Mouse (Mus musculus): Measurements from ENCODE around the gene Lclat1.
A peak's percentile ranks its signal among the peaks of the same experiment; 100 is the strongest.
"Not testable (repeated sequence)": the region's sequence is repeated elsewhere in the genome, so short reads cannot be mapped to it uniquely, and the experiment has no call there.

The Lclat1 gene

DNA sequence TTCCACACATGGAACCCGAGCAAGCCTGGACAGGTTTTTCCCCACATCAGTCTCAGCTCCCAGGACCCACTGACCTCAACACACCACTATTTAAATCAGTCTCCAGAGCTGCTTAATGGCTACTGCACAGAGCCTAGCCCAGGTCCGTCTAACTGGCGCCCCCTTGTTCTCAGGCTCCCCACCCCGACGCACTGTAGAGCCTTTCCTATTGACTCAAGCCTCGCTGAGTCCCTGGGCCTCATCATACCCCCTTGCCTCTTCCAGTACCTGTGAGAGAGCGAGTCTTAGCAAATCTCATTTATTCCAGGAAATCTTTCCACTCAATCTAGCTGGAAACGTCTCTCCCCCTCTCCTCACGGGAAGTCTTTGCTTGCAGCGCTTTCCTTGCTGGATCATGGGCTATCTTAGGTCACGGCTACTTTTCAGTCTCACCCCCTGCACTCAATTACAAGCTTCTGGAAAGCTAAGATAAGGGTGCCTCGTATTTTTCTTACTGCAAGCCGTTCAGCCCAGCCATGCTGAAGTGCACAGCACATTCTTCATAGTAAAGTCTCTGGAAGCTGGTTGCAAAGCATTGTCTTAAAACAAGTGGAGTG is 137.4 kb downstream of the Lclat1 start:
- DNase-seq = no peak

- no peak for DNase-seq
Observed at GRCm38 (mm10) chr17:73246036-73246435, 138.3 kb downstream of the Lclat1 start.

- DNase-seq = peak; percentile 79 to 87
Observed at GRCm38 (mm10) chr17:73246926-73247325, 139.1 kb downstream of the Lclat1 start.

- no peak for DNase-seq
Observed at GRCm38 (mm10) chr17:73247758-73248157, 140.0 kb downstream of the Lclat1 start.

DNA sequence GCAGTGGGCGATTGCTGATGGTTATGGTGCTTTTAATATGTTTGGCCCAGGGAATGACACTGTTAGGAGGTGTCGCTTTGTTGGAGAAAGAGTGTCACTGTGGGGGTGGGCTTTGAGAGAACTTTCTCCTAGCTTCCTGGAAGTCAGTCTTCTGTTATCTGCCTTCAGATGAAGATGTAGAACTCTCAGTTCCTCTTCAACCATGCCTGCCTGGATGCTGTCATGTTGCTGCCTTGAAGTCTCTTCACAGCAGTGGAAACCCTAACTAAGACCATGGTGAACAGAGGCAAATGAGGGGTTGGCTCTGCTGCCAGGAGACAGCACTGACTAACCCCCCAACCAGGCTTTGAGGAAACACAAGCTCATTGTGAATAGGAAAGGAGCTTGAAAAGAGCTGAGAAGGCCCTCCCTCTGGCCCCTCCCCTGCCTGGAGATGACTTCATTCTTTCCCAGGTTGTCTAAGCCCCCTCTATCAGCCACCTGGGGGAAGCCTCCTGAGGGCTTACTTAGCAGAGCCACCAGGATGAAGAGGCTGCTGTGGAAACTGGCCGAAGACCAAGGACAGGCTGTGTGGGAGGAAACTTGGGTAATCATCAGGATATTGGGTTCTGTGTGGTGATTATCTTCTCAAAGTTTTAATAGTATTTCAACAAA is 142.8 kb downstream of the Lclat1 start:
- DNase-seq = peak; percentile 67 to 69

- peak; percentile 70 to 73 for DNase-seq
Observed at GRCm38 (mm10) chr17:73251142-73251502, 143.3 kb downstream of the Lclat1 start.

DNA sequence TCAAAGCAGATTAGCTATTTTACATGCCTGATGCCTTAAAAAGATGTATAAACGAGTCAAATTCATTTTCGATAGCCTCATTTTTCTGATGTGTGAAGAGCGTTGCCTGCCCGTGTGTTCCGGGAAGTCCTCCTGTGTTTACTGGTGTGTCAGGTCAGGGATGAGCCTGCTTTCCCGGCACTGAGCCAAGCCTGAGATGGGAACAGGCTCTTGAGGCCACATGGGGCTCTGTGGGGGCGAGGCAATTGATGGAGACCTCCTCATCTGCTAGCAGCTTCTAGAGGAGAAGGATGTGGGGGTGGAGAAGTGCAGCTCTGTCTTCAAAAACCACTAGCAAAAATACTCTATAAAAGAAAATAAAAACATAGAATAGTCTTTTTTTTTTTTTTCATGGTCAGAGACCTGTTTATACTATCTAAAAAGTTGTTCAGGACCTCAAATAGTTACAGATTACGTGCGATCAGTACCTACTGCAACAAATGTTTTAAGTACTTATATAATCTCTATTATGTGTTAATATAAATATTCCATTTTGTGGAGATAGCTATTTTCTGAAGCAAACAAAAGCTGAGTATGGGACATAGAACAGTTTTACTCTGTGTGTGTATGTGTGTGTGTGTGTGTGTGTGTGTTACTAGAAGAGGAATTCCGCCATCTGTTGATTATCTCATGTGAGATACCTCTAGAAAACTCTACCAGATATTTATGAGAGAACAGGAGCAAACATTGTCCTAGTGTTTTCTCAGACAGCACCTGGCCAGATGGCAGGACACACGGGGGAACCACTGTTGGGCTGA is 144.2 kb downstream of the Lclat1 start:
- DNase-seq = no peak

GRCm38 (mm10) chr17:73253291-73253969 is 145.6 kb downstream of the Lclat1 start:
- DNase-seq = no peak

- DNase-seq = no peak
Observed at GRCm38 (mm10) chr17:73255801-73256200, 148.0 kb downstream of the Lclat1 start.

- peak; percentile 61 to 64 for DNase-seq
Observed at GRCm38 (mm10) chr17:73258620-73259019, 150.8 kb downstream of the Lclat1 start.

GRCm38 (mm10) chr17:73259258-73259657 is 151.5 kb downstream of the Lclat1 start:
- DNase-seq = not testable (repeated sequence)

DNA sequence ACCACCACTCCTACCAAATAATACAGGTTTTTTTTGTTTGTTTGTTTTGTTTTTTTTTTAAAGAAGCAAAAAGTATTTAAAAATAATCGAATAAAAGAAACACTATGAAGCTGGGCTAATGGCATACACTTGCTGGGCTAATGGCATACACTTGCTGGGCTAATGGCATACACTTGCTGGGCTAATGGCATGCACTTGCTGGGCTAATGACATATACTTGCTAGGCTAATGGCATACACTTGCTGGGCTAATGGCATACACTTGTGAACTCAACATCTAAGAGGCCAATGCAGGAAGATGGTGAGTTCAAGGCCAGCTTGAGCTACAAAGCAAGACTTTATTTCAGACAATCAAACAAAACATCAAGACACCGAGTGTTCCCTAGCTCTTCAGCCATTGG is 154.8 kb downstream of the Lclat1 start:
- no peak for DNase-seq

- peak; percentile 78 to 80 for DNase-seq
Observed at GRCm38 (mm10) chr17:73263077-73263501, 155.3 kb downstream of the Lclat1 start.

DNA sequence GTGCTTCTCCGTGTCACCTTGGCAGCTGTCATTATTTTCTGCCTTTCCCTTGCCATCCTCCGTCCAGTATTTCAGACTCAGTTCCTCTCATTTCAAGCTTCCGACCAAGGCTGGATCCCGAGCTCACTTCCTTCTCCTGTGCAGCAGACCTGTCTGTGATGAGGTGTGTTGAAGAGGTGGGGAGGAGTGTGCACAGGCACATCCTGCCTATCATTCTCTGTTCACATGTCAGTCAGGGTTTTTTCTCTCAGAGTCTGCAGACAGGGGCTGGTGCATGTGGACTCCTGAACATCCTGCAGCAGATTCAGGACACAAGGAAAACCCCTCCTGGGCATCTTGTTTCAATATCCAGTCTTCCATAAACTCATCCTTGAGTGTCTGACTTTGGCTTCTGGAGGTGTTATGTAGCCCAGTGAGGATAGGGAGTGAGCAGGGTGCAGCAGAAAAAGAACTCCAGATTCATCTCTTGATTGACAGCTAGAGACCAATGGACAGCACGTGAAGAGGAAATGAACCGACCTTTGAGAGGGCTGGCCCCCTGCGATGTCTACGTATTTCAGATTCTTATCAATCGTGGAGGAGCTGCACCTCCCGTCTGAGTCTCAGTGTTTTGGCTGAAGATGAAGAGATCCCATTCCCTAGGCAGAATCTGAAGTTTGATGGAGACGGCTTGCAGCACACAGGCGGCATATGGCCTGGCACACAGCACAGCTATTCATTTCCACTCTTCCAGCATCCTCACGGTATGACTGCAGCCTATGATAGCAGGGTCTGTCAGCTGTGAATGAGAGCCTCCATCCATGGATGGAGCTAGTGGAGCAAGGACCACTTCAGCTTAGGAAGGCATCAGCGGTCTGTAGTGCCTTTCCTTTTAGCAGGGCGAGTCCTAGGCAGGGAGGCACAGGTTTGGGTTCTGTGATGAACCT is 163.3 kb downstream of the Lclat1 start:
- peak in 1 of 2 experiments; percentile 37 for DNase-seq

DNA sequence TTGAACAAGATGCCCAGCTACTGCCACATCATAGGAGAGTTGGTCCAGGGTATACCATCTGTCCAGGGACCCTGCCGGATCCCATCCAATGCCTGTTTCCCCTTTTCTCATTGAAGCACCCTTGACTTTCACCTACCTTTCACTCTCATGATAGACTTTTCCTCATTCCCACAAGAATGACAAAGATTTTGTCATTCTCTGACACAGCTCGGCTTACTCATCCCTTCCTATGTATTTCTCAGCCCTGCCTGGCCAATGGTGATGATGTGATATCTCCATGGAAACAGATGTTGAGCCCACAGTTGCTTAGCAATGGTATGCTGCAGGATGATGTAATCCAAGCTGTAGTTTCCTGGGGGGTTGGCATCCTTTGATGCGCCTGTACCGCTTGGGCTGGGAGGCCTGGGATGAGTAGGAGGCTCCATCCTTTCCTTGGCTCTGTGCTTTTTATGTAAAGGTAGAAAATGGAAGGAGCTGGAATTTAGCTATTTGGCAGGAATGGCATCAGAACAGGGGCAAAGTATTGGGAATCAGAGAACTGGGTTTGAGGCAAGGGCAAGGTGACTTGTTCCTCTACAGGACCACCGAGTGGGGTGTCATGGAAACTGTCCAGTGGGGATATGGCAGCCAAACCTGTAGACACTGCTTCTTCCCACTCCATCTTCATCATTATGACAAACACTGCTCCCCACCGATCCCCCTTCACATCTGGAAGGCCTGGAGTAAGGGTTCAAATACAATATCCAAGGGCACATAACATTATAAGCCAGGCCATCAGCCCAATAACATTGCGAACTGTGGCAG is 164.2 kb downstream of the Lclat1 start:
- DNase-seq = no peak

DNA sequence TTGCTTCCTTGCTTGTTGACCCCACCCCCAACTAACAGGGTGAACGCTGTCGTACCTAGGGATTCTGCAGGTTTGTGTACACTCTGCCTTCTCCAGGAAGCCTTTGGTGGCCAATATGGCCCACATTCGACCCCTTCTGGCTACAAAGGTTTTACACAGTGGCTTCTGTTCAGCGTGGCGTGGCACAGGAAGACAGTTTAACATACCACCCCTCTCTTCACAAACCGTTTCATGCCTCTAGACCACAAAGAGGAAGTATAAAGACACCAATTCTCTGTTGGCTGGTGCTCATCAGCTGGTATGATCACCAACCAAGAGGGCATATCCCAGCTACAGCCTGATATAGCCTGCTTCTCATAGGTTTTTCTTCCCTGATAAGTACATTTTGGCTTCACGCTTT is 166.0 kb downstream of the Lclat1 start:
- peak; percentile 72 to 77 for DNase-seq

- no peak for DNase-seq
Observed at GRCm38 (mm10) chr17:73275066-73275465, 167.3 kb downstream of the Lclat1 start.

- peak in 1 of 2 experiments; percentile 36 for DNase-seq
Observed at GRCm38 (mm10) chr17:73277770-73278169, 170.0 kb downstream of the Lclat1 start.

DNA sequence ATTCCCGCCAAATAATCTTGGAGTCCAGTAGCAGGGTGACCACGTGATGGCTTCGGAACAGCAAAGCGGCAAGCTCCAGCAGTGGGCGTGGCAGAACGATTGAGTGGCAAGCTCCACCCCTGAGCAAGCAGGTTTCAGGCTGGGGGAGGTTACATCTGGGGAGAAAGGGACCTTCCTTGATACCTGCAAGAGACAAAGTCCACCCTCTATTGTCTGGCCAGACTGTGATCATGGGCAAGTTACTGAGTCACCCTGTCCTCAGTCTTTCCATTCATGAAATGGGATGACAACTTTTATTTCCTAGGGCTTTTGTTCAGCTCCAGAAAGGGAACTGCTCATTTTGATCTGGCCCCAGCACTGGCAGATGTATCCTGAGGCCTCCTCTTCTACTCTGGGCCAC is 174.9 kb downstream of the Lclat1 start:
- DNase-seq = not testable (repeated sequence)

DNA sequence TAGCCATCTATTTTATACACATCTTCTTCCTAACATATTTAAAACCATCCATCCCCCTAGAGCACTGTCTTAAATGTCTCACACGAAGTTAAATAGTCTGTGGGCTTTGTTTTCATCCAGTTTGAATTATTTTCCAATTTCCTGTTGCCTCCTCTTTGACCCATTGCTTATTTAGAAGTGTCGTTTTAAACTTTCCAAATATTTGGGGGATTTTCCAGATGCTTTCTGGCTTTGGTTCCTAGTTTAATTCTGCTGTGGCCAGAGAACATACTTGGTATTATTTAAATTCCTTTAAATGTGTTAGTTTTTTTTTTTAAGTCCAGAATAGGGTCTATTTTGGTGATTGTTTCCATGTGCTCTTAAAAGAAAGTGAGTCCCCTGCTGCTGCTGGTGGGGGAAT is 176.5 kb downstream of the Lclat1 start:
- DNase-seq = no peak
